Mouse (Mus musculus) adrenal gland, adult 2 months (tissue): ENCODE measurements around the gene Derl3. TPM values are rescaled to one million over a fixed set of nuclear protein-coding genes. Genes with fewer than 3 reads are reported as not detected.
"Not testable (repeated sequence)": the region's sequence is repeated elsewhere in the genome, so short reads cannot be mapped to it uniquely, and the experiment has no call there.

ENCODE experiments used
- DNase-seq: peaks from one replicate; pipeline ENCODE4 v3.0.0; 2021
- polyA plus RNA-seq: library from polyadenylated mRNA; depleted of rRNA; stranded (reverse); fragments of >200 nt; gene quantifications from 2 replicates; pipeline ENCODE4 v1.2.3, GENCODE M21; 2012
- total RNA-seq, 2 experiments: library from RNA; stranded (reverse); gene quantifications; 2 replicates each; pipeline ENCODE4 v1.2.3; 2021

The Derl3 gene
- total and polyA plus RNA-seq, 3 experiments: 2.1 to 5.4 (median 3.9) TPM

GRCm38 (mm10) chr10:75872915-75873542, 20.2 kb upstream of the Derl3 start:
- peak; percentile 92 for DNase-seq

DNA sequence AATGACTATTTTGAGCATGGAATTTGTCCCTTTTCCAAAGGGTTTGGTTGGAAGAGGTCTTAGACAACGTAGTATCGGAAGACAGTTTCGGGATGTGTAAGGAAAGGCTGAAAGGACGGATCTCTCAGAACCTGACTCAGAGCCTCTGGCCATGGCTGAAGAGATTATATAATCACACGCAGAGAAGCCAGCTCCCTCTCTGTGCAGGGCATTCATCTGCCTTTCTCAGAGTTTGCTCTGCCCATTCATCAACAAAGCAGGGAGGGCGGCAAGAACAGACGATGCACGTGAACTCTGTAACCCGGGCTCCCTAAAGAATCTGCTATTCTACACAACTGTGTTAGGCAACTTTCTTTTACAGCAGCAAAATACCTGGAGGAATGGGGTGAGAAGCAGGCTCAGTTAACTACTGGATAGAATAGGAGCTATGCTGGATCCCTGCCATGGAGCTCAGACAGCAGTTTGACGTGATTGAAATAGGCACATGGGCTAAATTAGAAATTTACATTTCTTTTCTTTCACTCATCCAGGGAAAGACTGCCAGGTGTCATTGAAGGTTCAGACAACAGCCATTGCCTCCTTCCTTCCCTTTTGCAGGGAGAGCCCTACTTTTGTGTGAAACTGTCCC, 19.6 kb upstream of the Derl3 start:
- DNase-seq: peak; percentile 59

DNA sequence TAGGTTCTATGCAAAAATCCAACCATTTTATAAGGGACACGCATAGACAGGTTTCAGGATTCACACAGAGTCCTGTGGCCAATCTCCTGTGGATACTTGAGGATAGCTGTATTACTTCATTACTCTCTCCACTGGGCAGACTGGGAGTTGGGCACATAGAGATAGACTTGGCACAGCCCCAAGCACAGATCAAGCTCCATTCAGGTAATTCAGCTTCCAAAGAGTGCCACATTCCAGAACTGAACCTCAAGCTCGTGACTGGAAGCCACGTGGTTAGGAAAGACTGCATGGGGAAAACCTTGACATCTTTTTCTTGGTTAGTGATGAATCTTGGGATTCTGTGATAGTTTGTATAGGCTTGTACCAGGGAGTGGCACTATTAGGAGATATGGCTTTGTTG, 14.4 kb upstream of the Derl3 start:
- no peak for DNase-seq

GRCm38 (mm10) chr10:75880351-75880750, 12.9 kb upstream of the Derl3 start:
- DNase-seq: no peak

DNA sequence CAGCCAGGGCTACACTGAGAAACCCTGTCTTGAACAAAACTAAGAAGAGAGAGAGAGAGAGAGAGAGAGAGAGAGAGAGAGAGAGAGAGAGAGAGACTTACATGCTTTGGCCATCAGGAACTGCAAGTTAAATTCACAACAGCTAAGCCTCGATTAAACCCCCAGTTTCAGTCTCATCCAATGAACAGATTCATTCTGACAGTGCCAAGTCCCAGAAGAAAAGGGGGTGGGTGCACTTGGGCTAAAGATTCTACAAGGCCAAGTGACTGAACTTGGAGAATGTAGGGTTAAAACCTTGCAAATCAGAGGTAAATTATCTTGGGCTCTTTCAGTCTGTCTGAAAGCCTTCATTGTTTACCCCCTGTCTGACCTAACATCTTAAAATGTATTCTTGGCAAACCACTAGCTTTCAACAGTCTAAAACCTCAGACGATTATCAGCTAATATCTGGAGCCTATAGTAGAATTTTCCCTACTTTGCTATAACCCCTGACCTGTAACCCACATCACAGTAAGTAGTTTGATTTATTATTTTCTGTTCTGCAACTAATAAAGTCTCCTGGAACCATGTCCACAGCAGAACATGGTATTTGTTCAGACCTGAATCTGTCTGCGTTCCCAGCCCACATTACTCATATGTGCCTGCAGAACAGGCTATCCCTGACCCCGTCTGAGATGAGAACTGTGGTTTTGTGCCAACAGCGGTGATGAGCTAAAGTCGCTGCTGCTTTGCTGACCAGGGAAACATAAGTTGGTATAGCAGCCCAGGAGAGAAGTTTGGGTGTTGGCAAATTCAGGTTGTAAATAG, 12.2 kb upstream of the Derl3 start:
- peak; percentile 76 for DNase-seq

DNA sequence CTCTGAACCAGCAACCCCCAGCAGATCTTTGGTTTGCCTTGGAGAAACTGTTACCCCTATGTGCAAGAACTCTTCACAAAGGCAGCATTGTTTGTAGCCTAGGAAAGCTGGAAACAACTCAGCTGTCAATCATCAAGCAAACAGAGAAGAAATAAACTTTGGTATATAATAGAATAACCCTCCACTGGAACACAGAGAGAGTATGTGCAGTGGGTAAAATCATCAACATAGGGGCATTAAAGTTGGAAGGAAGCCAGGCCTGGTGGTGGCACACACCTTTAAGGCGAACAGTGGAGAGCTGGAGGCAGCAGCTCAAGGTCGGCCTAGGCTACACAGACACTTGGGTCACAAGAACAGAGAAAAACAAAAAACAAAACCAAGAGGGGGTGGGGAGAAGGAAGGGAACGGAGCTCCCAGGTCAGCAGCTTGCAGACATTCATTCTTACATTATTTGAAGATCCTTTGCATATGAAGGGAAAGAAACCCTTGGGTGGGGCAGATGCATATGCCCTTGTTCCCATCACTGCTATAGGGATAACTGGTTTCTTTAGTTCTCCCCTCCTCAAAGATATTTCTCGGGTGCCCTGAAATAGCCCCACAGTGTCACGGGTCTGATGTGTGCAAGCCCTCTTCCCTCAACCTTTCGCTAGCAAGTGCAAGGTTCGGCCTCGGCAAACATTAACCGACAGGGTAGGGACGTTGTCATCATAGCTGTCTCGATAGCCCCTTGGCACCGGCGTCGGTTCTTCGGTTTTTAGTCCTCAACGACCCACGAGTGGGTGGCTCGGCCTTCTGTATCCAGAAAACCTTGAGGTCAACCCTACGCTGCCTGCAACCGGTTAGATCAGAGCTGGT, 11.4 kb upstream of the Derl3 start:
- peak; percentile 23 for DNase-seq

- no peak for DNase-seq
These were observed 10.6 kb upstream of the Derl3 start for GRCm38 (mm10) chr10:75882433-75883231.

DNA sequence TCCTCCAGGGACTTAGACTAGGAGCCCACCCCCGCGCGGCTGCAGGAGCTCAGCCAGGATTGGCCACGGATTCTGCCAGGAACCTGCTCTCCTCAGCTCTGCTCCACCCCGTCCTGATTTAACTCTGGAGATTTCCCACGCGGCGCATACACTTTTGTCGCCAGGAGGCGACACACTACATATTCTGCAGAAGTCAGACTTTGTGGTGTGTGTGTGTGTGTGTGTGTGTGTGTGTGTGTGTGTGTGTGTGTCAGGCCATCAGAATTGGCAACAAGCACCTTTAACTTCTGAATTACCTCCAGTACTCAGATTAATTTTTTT, 10.0 kb upstream of the Derl3 start:
- DNase-seq: peak; percentile 81

GRCm38 (mm10) chr10:75884742-75885141, 8.5 kb upstream of the Derl3 start:
- DNase-seq: no peak

DNA sequence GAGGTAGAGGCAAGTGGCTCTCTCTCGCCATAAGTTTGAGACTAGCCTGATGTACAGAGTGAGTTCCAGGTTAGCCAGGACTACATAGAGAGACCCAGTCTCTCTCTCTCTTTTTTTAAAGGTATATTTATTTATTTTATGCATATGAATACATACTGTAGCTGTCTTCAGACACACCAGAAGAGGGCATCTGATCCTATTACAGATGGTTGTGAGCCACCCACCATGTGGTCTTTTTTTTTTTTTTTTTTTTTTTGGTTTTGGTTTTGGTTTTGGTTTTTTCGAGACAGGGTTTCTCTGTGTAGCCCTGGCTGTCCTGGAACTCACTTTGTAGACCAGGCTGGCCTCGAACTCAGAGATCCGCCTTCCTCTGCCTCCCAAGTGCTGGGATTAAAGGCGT, 5.7 kb upstream of the Derl3 start:
- DNase-seq: not testable (repeated sequence)

DNA sequence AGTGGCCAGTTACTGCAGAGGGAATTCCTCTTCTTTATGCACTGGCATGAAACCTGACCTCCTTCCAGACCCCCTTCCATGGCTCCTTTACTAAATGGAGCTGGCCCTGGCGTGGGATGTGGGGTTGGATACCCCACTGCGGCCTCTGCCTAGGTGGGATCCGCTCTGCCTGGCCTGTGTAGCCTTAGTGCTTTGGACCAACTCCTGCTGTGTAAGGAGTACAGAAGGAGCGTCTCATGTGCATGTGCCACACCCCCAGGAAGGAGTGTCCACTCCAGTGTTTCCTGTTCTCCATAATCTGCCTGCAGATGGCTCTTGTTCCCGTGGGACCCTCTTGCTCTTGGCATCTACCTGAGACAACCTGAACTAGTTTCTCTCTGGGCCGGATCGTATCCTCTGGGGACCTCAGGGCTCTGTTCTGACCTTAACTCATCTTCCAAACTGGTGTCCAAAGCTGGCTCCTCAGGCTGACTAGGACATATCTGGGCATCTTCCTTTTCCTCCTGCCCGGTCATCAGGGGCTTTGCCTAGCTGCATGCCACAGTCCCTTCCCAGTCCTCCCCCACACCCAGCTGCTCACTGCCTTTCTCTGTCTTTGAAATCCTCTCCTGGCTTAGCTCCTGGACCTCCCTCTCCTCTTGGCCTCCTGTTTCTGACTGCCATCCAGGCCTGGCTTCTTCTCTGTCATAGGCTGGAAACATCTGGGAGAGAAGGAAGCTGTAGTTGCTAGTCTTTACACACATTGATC, 3.6 kb upstream of the Derl3 start:
- no peak for DNase-seq

- DNase-seq: no peak
These were observed 1.4 kb downstream of the Derl3 start for GRCm38 (mm10) chr10:75894601-75895000.

- DNase-seq: no peak
These were observed 2.5 kb downstream of the Derl3 start for GRCm38 (mm10) chr10:75895730-75896129.

DNA sequence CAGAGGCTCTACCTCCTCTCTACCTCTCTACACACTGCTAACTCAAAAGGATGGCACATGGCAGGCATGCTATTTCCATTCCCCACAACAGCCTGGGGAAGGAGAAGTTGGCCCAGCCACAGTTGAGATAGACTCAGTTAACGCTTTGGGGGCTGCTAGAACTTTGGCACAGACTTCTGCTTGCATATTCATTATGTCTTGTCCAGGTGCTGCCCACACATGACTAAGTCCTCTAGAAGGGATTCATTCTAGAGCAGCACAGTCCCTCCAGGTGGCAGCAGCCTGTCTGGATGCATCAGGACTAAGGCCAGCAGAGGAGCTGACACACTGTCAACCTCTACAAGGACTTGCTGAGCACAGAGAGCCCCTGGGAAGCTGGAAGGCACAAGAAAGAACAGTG, 3.0 kb downstream of the Derl3 start:
- no peak for DNase-seq

DNA sequence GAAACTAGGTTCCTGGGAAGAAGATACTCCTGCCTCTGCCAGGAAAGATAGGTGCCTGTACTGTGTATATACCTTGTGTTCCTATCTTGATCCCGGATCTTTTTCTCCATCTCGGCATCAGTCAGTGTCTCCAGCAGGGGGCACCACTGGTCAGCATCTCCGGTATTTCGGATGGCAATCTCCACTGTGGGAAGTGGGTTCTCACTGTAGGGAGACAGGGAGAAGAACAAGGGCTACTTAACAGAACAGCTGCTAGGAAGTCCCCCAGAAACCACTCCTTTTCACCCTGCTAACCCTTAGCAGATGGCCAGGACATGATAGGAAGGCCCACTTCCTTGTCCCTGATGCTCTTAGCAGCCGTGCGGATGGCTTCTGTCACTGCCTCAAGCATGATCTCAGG, 4.2 kb downstream of the Derl3 start:
- DNase-seq: peak; percentile 64

- peak; percentile 18 for DNase-seq
These were observed 4.9 kb downstream of the Derl3 start for GRCm38 (mm10) chr10:75898039-75898564.

GRCm38 (mm10) chr10:75898846-75899245, 5.6 kb downstream of the Derl3 start:
- peak; percentile 86 for DNase-seq

DNA sequence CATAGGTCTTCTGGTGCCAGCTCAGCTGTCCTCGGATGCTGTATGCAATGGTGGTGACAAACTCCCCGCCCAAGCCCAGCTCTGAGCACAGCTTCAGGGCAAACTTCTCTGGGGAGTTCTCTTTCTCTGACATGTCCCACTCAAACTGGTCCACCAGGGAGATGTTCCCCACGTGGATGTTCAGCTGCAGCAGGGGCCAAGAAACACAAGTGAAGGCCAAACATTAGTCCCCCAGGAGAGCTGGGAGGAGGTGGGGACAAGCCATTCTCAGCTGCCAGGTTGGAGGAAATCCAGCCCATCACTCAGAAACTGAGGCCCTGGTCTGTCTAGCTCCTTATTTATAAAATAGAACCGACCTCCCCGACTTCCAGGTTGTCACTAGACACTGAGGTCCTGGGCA, 11.2 kb downstream of the Derl3 start:
- DNase-seq: no peak

DNA sequence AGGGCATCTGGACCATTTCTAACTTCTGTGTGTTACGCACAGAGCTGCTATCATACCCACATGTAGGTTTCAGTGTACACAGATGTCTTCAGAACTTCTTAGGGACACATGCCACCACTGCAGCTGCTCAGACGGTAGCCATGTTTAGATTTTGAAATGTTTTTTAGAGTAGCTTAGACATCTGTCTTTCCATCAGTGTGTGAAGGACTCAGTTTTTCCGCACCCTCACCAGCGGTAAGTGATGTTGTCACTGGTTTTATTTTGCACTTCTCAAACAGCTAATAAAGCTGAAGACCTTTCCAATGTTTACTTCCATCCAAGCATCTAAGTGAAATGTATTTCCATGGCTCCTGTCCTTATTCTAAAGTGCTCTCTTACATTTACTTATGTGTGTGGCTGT, 13.7 kb downstream of the Derl3 start:
- no peak for DNase-seq

- no peak for DNase-seq
These were observed 17.5 kb downstream of the Derl3 start for GRCm38 (mm10) chr10:75910698-75911097.
